Mouse (Mus musculus) heart, adult 10 weeks (tissue): ENCODE measurements around the gene Dtx3l. TPM values are rescaled to one million over a fixed set of nuclear protein-coding genes. Genes with fewer than 3 reads are reported as not detected.

ENCODE experiments used
- polyA plus RNA-seq: library from polyadenylated mRNA; stranded (reverse); fragments of 350-450 nt; fragmentation: Illumina TruSeq; extraction: RNeasy Lipid Tissue Mini Kit (QIAGEN cat#74804); gene quantifications from one replicate; pipeline ENCODE4 v1.2.3, GENCODE M21; 2014; ENCODE audit warnings: low read depth, low replicate concordance

Dtx3l gene
- 9.0 TPM for polyA plus RNA-seq

DNA sequence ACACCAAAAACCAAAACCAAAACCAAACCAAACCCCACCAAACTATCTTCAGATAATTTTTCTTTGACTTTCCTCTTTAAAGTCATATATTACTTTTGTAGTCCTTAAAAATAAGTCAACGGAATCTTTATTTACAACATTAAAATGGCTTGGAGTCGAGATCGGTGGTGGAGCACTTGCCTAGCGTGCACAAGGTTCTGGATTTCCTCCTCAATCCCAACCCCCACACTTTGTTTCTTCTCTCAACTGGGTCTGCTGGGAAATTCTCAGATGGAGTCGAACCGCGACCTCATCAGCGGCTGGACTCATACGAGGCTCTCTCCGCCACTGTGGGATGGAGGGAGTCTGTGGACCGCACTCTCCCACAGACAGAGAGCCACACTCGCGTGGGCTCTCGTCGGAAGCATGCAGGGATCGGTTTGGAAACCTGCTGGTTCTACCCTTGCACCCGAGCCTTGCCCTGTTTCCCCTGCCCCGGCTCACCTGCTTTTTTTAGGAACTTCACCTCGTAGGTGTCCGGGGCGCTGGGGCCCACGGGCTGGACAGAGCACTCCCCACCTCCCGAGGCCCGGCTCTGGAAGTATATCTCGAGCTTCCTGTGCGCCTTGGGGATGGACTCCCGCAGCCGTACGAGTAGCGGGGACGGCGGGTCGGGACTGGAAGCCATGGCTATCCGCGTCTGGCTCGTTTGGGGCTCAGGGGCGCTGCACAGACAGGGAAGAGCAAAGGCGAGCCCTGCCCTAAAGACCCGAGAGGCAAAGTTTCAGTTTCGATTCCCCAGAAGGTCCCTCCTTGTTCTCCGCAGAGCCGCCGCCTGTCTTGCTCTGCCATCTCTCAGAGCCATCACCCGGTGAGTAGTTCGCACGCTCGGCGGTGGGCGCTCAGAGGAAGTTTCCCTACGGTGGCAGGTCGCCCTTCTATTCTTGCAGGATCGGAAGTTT, at the start of gene Dtx3l, which contains the start of gene Parp9:
Dtx3l (minus strand) TSS at position 941 of the 941 bp plus-strand sequence.
Parp9 (plus strand) TSS at position 260 of the 941 bp plus-strand sequence.

DNA sequence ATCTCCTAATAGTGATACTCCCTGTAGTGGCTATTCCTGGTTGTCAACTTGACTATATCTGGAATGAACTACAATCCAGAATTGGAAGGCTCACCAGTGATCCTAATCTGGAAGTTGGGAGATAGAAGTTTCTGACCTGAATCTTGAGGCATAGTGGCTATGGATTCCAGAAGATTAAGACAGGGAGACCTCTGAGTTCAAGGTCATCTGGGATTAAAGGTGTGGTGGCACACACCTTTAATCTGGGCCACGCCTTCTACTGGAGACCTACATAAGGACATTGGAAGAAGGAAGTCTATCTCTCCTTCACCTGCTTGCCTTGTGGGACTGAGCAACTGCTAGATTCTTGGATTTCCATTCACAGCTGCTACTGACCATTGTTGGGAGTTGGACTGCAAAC, 39.5 kb upstream of the Dtx3l start, which contains the start of gene Kpna1:
Kpna1 (plus strand) TSS at position 301 of the 400 bp plus-strand sequence.

Other genes starting within 250 kb of the Dtx3l start
- gene Dirc2, start 169.8 kb downstream of the Dtx3l start, polyA plus RNA-seq = 40.5 TPM
- 2.6 TPM for gene Hspbap1, start 168.8 kb downstream of the Dtx3l start, polyA plus RNA-seq
- 10.8 TPM for gene Parp14, start 67.6 kb downstream of the Dtx3l start, polyA plus RNA-seq
- 17.0 TPM for gene Parp9, start 681 bp downstream of the Dtx3l start, polyA plus RNA-seq
- gene Kpna1, start 39.6 kb upstream of the Dtx3l start, polyA plus RNA-seq = 63.8 TPM
- gene Wdr5b, start 102.0 kb upstream of the Dtx3l start, polyA plus RNA-seq = 5.3 TPM
- gene Fam162a, start 132.4 kb upstream of the Dtx3l start, polyA plus RNA-seq = 263 TPM
- gene Ccdc58, start 132.5 kb upstream of the Dtx3l start, polyA plus RNA-seq = 34.3 TPM
- gene Csta1, start 192.1 kb upstream of the Dtx3l start, polyA plus RNA-seq = not detected
- gene Stfa2l1, start 217.7 kb upstream of the Dtx3l start, polyA plus RNA-seq = not detected
- gene Gm5483, start 245.1 kb upstream of the Dtx3l start, polyA plus RNA-seq = not detected